Mouse (Mus musculus) myocyte (in vitro differentiated cells): ENCODE measurements around the gene Aif1. TPM values are rescaled to one million over a fixed set of nuclear protein-coding genes. Genes with fewer than 3 reads are reported as not detected.

Experiments
- H3K27me3 ChIP-seq: one replicate; pipeline ENCODE4 v1.6.1; 2011; ENCODE audit not compliant: control insufficient read depth, insufficient read depth, insufficient read length
- H3K36me3 ChIP-seq: one replicate; pipeline ENCODE4 v1.6.1; 2011; ENCODE audit not compliant: control insufficient read depth, insufficient read depth
- H3K4me2 ChIP-seq: one replicate; pipeline ENCODE4 v1.6.1; 2011; ENCODE audit warnings: low read depth, control low read depth
- H3K4me3 ChIP-seq: one replicate; pipeline ENCODE4 v1.5.1; 2011; ENCODE audit warnings: mild to moderate bottlenecking, control low read depth, moderate library complexity
- H3K79me2 ChIP-seq: one replicate; pipeline ENCODE4 v1.6.1; 2011; ENCODE audit not compliant: control insufficient read depth, insufficient read depth
- H3ac ChIP-seq: one replicate; pipeline ENCODE4 v1.6.1; 2011; ENCODE audit not compliant: control insufficient read depth, insufficient read length
- CEBPB ChIP-seq: IDR thresholded peaks from 2 replicates; pipeline ENCODE4 v1.6.1; 2011; ENCODE audit warnings: mild to moderate bottlenecking, moderate library complexity; ENCODE audit not compliant: poor library complexity, insufficient read depth, severe bottlenecking
- E2F4 ChIP-seq: IDR thresholded peaks from one replicate; pipeline ENCODE4 v1.6.1; 2011; ENCODE audit warnings: mild to moderate bottlenecking, control low read depth, moderate library complexity; ENCODE audit not compliant: insufficient read depth
- MAX ChIP-seq: IDR thresholded peaks from one replicate; pipeline ENCODE4 v1.6.1; 2011; ENCODE audit warnings: low read depth, mild to moderate bottlenecking, control low read depth
- MYOD1 ChIP-seq, 3 experiments: IDR thresholded peaks; one replicate each; pipeline ENCODE4 v1.6.1; 2011; ENCODE audit warnings: control low read depth in 2 of 3, low read depth in 2 of 3, mild to moderate bottlenecking in 2 of 3, moderate library complexity in 1 of 3; ENCODE audit not compliant: insufficient read length in 2 of 3, control insufficient read depth in 1 of 3
- MYOG ChIP-seq, 3 experiments: IDR thresholded peaks; one replicate each; pipeline ENCODE4 v1.6.1; 2011; ENCODE audit warnings: control low read depth in 2 of 3, low read depth in 2 of 3, mild to moderate bottlenecking in 2 of 3; ENCODE audit not compliant: insufficient read length in 2 of 3, control insufficient read depth in 1 of 3, insufficient read depth in 1 of 3
- POLR2A ChIP-seq: IDR thresholded peaks from one replicate; pipeline ENCODE4 v1.6.1; 2011; ENCODE audit warnings: low read depth, mild to moderate bottlenecking, control low read depth, moderate library complexity; ENCODE audit not compliant: insufficient read length
- POLR2AphosphoS2 ChIP-seq: IDR thresholded peaks from one replicate; pipeline ENCODE4 v1.6.1; 2011; ENCODE audit warnings: low read depth, control low read depth; ENCODE audit not compliant: insufficient read length
- REST ChIP-seq: IDR thresholded peaks from one replicate; pipeline ENCODE4 v1.6.1; 2011; ENCODE audit warnings: mild to moderate bottlenecking, control low read depth, moderate library complexity; ENCODE audit not compliant: insufficient read depth, insufficient read length
- SRF ChIP-seq: IDR thresholded peaks from one replicate; pipeline ENCODE4 v1.6.1; 2011; ENCODE audit warnings: low read depth; ENCODE audit not compliant: control insufficient read depth, insufficient read length
- TCF12 ChIP-seq: IDR thresholded peaks from one replicate; pipeline ENCODE4 v1.6.1; 2011; ENCODE audit warnings: mild to moderate bottlenecking, control low read depth; ENCODE audit not compliant: poor library complexity, insufficient read depth, severe bottlenecking
- TCF3 ChIP-seq: IDR thresholded peaks from one replicate; pipeline ENCODE4 v1.6.1; 2011; ENCODE audit warnings: low read depth, control low read depth; ENCODE audit not compliant: insufficient read length
- USF1 ChIP-seq: IDR thresholded peaks from one replicate; pipeline ENCODE4 v1.6.1; 2011; ENCODE audit warnings: low read depth, mild to moderate bottlenecking, control low read depth, moderate library complexity
- polyA plus RNA-seq: library from polyadenylated mRNA; unstranded; fragments of >200 nt; fragmentation: generic; extraction: Trizol; gene quantifications from one replicate; pipeline ENCODE4 v1.2.1, GENCODE M21; 2012; ENCODE audit warnings: missing spikeins

Gene Aif1
- polyA plus RNA-seq, 1 experiment: not detected

DNA sequence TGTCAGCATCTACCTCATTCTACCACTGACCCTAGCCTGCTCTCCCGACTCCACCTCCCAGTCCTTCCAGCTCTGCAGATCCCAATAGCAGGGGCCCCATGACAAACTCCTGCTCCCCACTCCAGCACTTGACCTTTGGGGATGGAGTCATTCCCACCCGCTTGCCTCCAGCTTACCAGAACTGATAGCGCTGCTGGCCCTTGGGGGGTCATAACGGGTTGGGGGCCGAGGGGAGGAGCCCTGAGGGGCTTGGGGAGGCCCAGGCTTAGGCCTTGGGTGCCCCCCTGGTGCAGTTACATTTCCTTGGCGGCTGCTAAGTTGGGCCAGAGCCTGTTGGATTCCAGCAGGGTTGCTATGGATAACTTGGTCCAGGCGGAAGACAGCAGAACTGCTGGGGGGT, 21.3 kb downstream of the Aif1 start:
- Histone ChIP-seq H3K4me3 (no peak overlapping the region), H3K79me2 (peaks cover 15% of the 10 kb centered on the region), H3K4me2 (no peak overlapping the region), H3ac (no peak overlapping the region), H3K36me3 (peaks cover 39% of the 10 kb centered on the region), H3K27me3 (no peaks in the 10 kb centered on the region)
- TF ChIP-seq CEBPB (no peak), SRF (no peak), USF1 (no peak), E2F4 (no peak), REST (no peak), MYOD1 (IDR thresholded peaks at IDR 0.05; ENCODE audit: control insufficient read depth in 1 of 3, insufficient read length in 2 of 3, low read depth in 2 of 3) (no peak), TCF3 (no peak), MAX (no peak), TCF12 (no peak), POLR2AphosphoS2 (no peak), MYOG (IDR thresholded peaks at IDR 0.05; ENCODE audit: control insufficient read depth in 1 of 3, insufficient read depth in 1 of 3, insufficient read length in 2 of 3, low read depth in 2 of 3) (no peak), POLR2A (no peak)

DNA sequence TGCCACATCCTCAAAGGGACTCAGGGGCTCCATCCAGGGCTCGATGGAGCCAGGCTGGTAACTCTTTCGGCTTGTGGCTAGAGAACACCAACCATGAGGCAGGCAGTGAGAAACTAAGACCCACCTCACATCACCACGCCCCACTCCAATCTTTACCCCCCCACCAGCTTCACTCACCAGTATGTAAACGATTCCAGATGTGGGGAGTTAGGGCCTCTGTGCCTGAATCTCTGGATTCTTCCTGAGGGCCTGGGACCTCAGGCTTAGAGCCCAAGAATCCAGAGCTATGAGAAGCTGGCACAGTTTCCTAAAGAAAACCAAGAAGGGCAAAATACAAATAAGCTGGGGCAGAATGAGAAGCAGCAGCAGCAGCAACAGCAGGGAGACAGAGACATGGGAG, 21.9 kb downstream of the Aif1 start:
- Histone ChIP-seq H3K4me2 (no peak overlapping the region), H3K4me3 (no peak overlapping the region), H3K27me3 (no peaks in the 10 kb centered on the region), H3K36me3 (peaks cover 41% of the 10 kb centered on the region), H3K79me2 (peaks cover 12% of the 10 kb centered on the region), H3ac (no peak overlapping the region)
- TF ChIP-seq USF1 (no peak), MAX (no peak), SRF (no peak), CEBPB (no peak)

DNA sequence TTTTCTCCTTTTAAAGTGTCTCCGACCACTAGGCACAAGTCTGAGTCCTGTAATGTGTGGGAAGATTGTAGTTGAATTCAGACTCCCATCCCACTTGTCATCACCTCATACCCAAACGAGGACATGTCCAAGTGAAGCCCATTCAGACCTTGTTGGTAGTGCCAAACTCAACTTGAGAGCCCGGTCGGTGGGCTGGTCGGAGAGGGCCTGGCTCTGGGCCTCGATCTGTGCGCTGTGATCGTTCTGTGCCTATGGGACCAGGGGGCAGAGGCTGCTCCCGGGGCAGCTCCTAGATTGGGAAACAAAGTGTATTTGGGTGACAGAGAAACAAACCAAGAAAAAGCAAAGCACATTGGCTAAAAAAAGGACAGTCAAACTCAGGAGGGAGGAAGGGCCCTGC, 22.8 kb downstream of the Aif1 start:
- TF ChIP-seq SRF (no peak), MYOG (IDR thresholded peaks at IDR 0.05; ENCODE audit: control insufficient read depth in 1 of 3, insufficient read depth in 1 of 3, insufficient read length in 2 of 3, low read depth in 2 of 3) (no peak), POLR2A (no peak), REST (no peak), MAX (no peak), POLR2AphosphoS2 (no peak), CEBPB (no peak), MYOD1 (IDR thresholded peaks at IDR 0.05; ENCODE audit: control insufficient read depth in 1 of 3, insufficient read length in 2 of 3, low read depth in 2 of 3) (no peak), USF1 (no peak), TCF12 (no peak), TCF3 (no peak), E2F4 (no peak)
- Histone ChIP-seq H3K4me3 (no peak overlapping the region), H3K79me2 (peaks cover 8% of the 10 kb centered on the region), H3K36me3 (peaks cover 45% of the 10 kb centered on the region), H3K27me3 (no peaks in the 10 kb centered on the region), H3K4me2 (no peak overlapping the region), H3ac (no peak overlapping the region)

DNA sequence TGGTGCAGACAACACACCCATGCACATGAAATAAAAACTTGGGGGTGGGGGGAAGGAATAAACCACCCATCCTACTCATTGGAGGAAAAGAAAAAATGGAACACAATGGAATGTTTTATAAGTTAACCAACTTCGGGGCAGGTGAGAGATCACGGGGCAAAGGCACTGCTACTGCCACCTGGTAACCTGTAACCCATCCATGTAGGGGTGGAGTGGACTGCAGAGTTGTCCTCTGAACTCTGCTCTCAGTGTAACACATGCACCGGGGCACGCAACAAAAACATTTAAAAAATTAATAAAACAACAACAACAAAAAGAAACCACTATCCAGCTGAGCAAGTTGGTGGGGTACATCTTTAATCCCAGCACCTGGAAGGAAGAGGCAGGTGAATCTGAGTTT, 23.7 kb downstream of the Aif1 start:
- no peak overlapping the region for H3K4me3 ChIP-seq
- H3K79me2 ChIP-seq: peaks cover 1% of the 10 kb centered on the region
- TF ChIP-seq REST (no peak), USF1 (no peak), MYOD1 (IDR thresholded peaks at IDR 0.05; ENCODE audit: control insufficient read depth in 1 of 3, insufficient read length in 2 of 3, low read depth in 2 of 3) (no peak), CEBPB (no peak), POLR2A (no peak), TCF12 (no peak), POLR2AphosphoS2 (no peak), SRF (no peak), MYOG (IDR thresholded peaks at IDR 0.05; ENCODE audit: control insufficient read depth in 1 of 3, insufficient read depth in 1 of 3, insufficient read length in 2 of 3, low read depth in 2 of 3) (no peak)
- H3K36me3 ChIP-seq: peaks cover 44% of the 10 kb centered on the region
- H3ac ChIP-seq: no peak overlapping the region
- H3K4me2 ChIP-seq: no peak overlapping the region
- no peaks in the 10 kb centered on the region for H3K27me3 ChIP-seq

DNA sequence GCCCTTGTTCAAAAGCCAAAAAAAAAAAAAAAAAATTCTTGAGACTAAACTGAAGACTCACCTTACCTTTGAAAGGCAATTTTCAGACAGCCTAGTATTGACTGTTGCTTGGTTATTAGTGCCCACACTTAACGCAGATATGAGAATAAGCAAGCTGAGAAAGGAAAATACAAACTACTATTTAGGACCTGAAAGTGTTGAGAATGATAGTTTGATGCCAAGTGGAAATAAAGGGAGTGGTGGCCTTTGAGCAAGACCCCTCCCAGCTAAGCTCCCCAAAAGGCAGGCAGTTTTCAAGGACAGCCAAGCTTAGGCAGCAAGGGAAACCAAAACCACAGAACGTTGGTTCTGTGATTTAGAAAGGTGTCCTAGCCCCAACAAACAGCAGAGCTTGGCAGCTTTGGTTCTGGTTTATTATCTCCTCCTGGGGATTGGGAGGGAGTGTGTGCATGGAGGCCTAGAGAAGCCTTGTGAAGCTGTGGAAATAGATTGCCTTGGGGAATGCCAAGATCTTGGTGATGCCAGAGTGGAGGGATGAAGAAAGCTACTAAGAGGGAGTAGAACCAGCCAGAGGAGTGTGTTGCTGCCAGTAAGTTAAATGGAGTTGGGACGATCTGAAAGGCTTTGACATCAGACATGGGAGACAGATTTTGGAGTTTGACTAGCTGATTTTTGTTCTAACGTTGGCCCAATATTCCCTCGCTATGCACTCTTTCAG, 27.8 kb downstream of the Aif1 start:
- H3K36me3 ChIP-seq: peaks cover 38% of the 10 kb centered on the region
- no peaks in the 10 kb centered on the region for H3K27me3 ChIP-seq
- TF ChIP-seq MAX (no peak), POLR2AphosphoS2 (peak; percentile 87)
- no peak overlapping the region for H3K4me2 ChIP-seq
- H3ac ChIP-seq: no peak overlapping the region
- no peak overlapping the region for H3K4me3 ChIP-seq
- no peaks in the 10 kb centered on the region for H3K79me2 ChIP-seq
